Mouse (Mus musculus) CH12.LX (cell line): Measurements from ENCODE around the gene Zbtb20. TPM values are rescaled to one million over a fixed set of nuclear protein-coding genes. Genes with fewer than 3 reads are reported as not detected.

Experiments used
- DNase-seq: peaks from one replicate; pipeline ENCODE4 v3.0.0-alpha.2; 2013; ENCODE audit errors: extremely low read depth
- H3K27ac ChIP-seq: 2 replicates; pipeline ENCODE4 v1.5.1; 2012; ENCODE audit warnings: low read depth, mild to moderate bottlenecking, control low read depth, moderate library complexity; ENCODE audit not compliant: insufficient read depth
- H3K27me3 ChIP-seq: replicated peaks from 2 replicates; pipeline ENCODE3; 2012; ENCODE audit warnings: inconsistent platforms
- H3K36me3 ChIP-seq, 2 experiments: replicated peaks in 1 of 2; 2 replicates each; pipeline versions ENCODE3 to v1.6.1; 2012; ENCODE audit warnings: inconsistent platforms in 1 of 2, low read length in 1 of 2, mild to moderate bottlenecking in 1 of 2, mixed read lengths in 1 of 2, moderate library complexity in 1 of 2; ENCODE audit not compliant: control insufficient read depth in 1 of 2, insufficient read depth in 1 of 2
- H3K4me1 ChIP-seq, 2 experiments: 2 replicates each; pipeline ENCODE4 v1.6.1; 2012; ENCODE audit warnings: inconsistent platforms in 1 of 2, moderate library complexity in 1 of 2; ENCODE audit not compliant: insufficient read depth in 2 of 2, control insufficient read depth in 1 of 2
- H3K4me2 ChIP-seq: 2 replicates; pipeline ENCODE4 v1.6.1; 2012; ENCODE audit warnings: low read depth, mild to moderate bottlenecking, control low read depth; ENCODE audit not compliant: poor library complexity, insufficient read depth, severe bottlenecking
- H3K4me3 ChIP-seq, 3 experiments: fragments of 150-350 bp in 1 of 3; sonication (generic) in 1 of 3; replicated peaks in 1 of 3; 2 replicates each; pipeline versions ENCODE3 to v1.5.1; 2011 to 2012; ENCODE audit warnings: low read depth in 2 of 3, low read length in 2 of 3, mild to moderate bottlenecking in 2 of 3, moderate library complexity in 2 of 3, control low read depth in 1 of 3, improper control_type of control experiment in 1 of 3, inconsistent platforms in 1 of 3, mixed read lengths in 1 of 3; ENCODE audit not compliant: poor library complexity in 1 of 3
- H3K79me2 ChIP-seq: replicated peaks from 2 replicates; pipeline ENCODE4 v1.6.1; 2012; ENCODE audit warnings: mild to moderate bottlenecking, moderate library complexity; ENCODE audit not compliant: control insufficient read depth, poor library complexity, insufficient read depth, severe bottlenecking; ENCODE audit errors: extremely low read depth
- H3K9ac ChIP-seq: 2 replicates; pipeline ENCODE4 v1.6.1; 2012; ENCODE audit warnings: low read depth, mild to moderate bottlenecking, control low read depth, moderate library complexity; ENCODE audit not compliant: insufficient read depth
- H3K9me3 ChIP-seq: replicated peaks from 2 replicates; pipeline ENCODE3; 2012; ENCODE audit warnings: low read length, inconsistent platforms, mixed read lengths
- BHLHE40 ChIP-seq: IDR thresholded peaks from 2 replicates; pipeline ENCODE4 v1.6.1; 2011; ENCODE audit warnings: mild to moderate bottlenecking, low read depth, low read length, improper control_type of control experiment
- CHD1 ChIP-seq: IDR thresholded peaks from 2 replicates; pipeline ENCODE4 v1.6.1; 2012; ENCODE audit warnings: low read depth, low read length, improper control_type of control experiment, inconsistent platforms
- CHD2 ChIP-seq: IDR thresholded peaks from 2 replicates; pipeline ENCODE4 v1.6.1; 2011; ENCODE audit warnings: low read length, improper control_type of control experiment
- ELF1 ChIP-seq: IDR thresholded peaks from 2 replicates; pipeline ENCODE4 v1.6.1; 2014; ENCODE audit warnings: low read depth, mild to moderate bottlenecking, inconsistent platforms, low read length, improper control_type of control experiment
- EP300 ChIP-seq: IDR thresholded peaks from 2 replicates; pipeline ENCODE4 v1.6.1; 2011; ENCODE audit warnings: low read length, improper control_type of control experiment
- HCFC1 ChIP-seq: IDR thresholded peaks from 2 replicates; pipeline ENCODE4 v1.6.1; 2012; ENCODE audit warnings: low read depth, mild to moderate bottlenecking, inconsistent platforms, low read length, improper control_type of control experiment
- IRF4 ChIP-seq: IDR thresholded peaks from 2 replicates; pipeline ENCODE4 v1.6.1; 2014; ENCODE audit warnings: low read depth, mild to moderate bottlenecking, inconsistent platforms, low read length, improper control_type of control experiment
- JUND ChIP-seq: conservative IDR thresholded peaks from 2 replicates; pipeline ENCODE4 v1.6.1; 2011; ENCODE audit warnings: low read depth, low read length, improper control_type of control experiment
- KAT2A ChIP-seq: IDR thresholded peaks from 2 replicates; pipeline ENCODE4 v1.6.1; 2012; ENCODE audit warnings: low read length, improper control_type of control experiment, inconsistent platforms; ENCODE audit not compliant: insufficient replicate concordance
- MAFK ChIP-seq: IDR thresholded peaks from 2 replicates; pipeline ENCODE4 v1.6.1; 2011; ENCODE audit warnings: low read length, improper control_type of control experiment; ENCODE audit not compliant: insufficient replicate concordance
- MAX ChIP-seq: IDR thresholded peaks from 2 replicates; pipeline ENCODE4 v1.6.1; 2011; ENCODE audit warnings: low read length, improper control_type of control experiment
- MAZ ChIP-seq: IDR thresholded peaks from 2 replicates; pipeline ENCODE4 v1.6.1; 2012; ENCODE audit warnings: low read depth, mild to moderate bottlenecking, inconsistent platforms, low read length, improper control_type of control experiment, moderate library complexity
- NELFE ChIP-seq: IDR thresholded peaks from 2 replicates; pipeline ENCODE4 v1.6.1; 2011; ENCODE audit warnings: low read depth, low read length, improper control_type of control experiment
- NRF1 ChIP-seq: IDR thresholded peaks from 2 replicates; pipeline ENCODE4 v1.6.1; 2014; ENCODE audit warnings: low read depth, mild to moderate bottlenecking, inconsistent platforms, low read length, improper control_type of control experiment, moderate library complexity
- POLR2A ChIP-seq: IDR thresholded peaks from 2 replicates; pipeline ENCODE4 v1.6.1; 2011; ENCODE audit warnings: low read depth, mild to moderate bottlenecking, improper control_type of control experiment, low read length
- RAD21 ChIP-seq: IDR thresholded peaks from 2 replicates; pipeline ENCODE4 v1.6.1; 2011; ENCODE audit warnings: low read depth, mild to moderate bottlenecking, low read length, improper control_type of control experiment, moderate library complexity
- RCOR1 ChIP-seq: conservative IDR thresholded peaks from 2 replicates; pipeline ENCODE4 v1.6.1; 2012; ENCODE audit warnings: low read depth, mild to moderate bottlenecking, inconsistent platforms, low read length, improper control_type of control experiment
- SIN3A ChIP-seq: IDR thresholded peaks from 2 replicates; pipeline ENCODE4 v1.6.1; 2012; ENCODE audit warnings: low read length, improper control_type of control experiment, inconsistent platforms
- SMC3 ChIP-seq: IDR thresholded peaks from 2 replicates; pipeline ENCODE4 v1.6.1; 2011; ENCODE audit warnings: low read depth, low read length, improper control_type of control experiment
- TBP ChIP-seq: conservative IDR thresholded peaks from 2 replicates; pipeline ENCODE4 v1.6.1; 2011; ENCODE audit warnings: low read depth, low read length, improper control_type of control experiment
- TCF12 ChIP-seq: IDR thresholded peaks from 2 replicates; pipeline ENCODE4 v1.6.1; 2014; ENCODE audit warnings: low read depth, mild to moderate bottlenecking, inconsistent platforms, low read length, improper control_type of control experiment
- UBTF ChIP-seq: IDR thresholded peaks from 2 replicates; pipeline ENCODE4 v1.6.1; 2012; ENCODE audit warnings: low read depth, mild to moderate bottlenecking, inconsistent platforms, low read length, improper control_type of control experiment, moderate library complexity
- USF1 ChIP-seq: IDR thresholded peaks from 2 replicates; pipeline ENCODE4 v1.6.1; 2014; ENCODE audit warnings: low read depth, mild to moderate bottlenecking, inconsistent platforms, low read length, improper control_type of control experiment
- USF2 ChIP-seq: conservative IDR thresholded peaks from 2 replicates; pipeline ENCODE4 v1.6.1; 2011; ENCODE audit warnings: low read depth, low read length, improper control_type of control experiment
- ZKSCAN1 ChIP-seq: IDR thresholded peaks from 2 replicates; pipeline ENCODE4 v1.6.1; 2012; ENCODE audit warnings: low read depth, inconsistent platforms, low read length, improper control_type of control experiment, borderline replicate concordance
- ZMIZ1 ChIP-seq: IDR thresholded peaks from 2 replicates; pipeline ENCODE4 v1.6.1; 2012; ENCODE audit warnings: low read depth, mild to moderate bottlenecking, inconsistent platforms, low read length, improper control_type of control experiment
- ZNF384 ChIP-seq: IDR thresholded peaks from 2 replicates; pipeline ENCODE4 v1.6.1; 2012; ENCODE audit warnings: low read depth, low read length, improper control_type of control experiment, inconsistent platforms
- dilution Hi-C: fragments of 300-500 bp; cut with MboI; formaldehyde crosslinking; loops from 2 replicates; pipeline ENCODE4 v1.14.3; 2020; ENCODE audit warnings: low sequenced_read_pairs; ENCODE audit not compliant: extremely low pct_unique_long_range_greater_than_20kb, extremely low pct_ligation_motif_present
- in situ Hi-C: fragments of 300-500 bp; cut with MboI; formaldehyde crosslinking; loops from 3 replicates; pipeline ENCODE4 v1.14.3; 2019; ENCODE audit warnings: low sequenced_read_pairs, low pct_ligation_motif_present, low pct_unique_long_range_greater_than_20kb, mixed read lengths
- polyA plus RNA-seq: library from polyadenylated mRNA; unstranded; fragments of >175 nt; gene quantifications from 2 replicates; pipeline ENCODE4 v1.2.1, GENCODE M21; 2012; ENCODE audit warnings: low read depth; ENCODE audit not compliant: insufficient read length
- total RNA-seq, 2 experiments: library from RNA; depleted of rRNA; stranded (reverse); fragments of 300-350 nt in 1 of 2; fragments of >200 nt in 1 of 2; gene quantifications; 2 replicates each; pipeline ENCODE4 v1.2.3; 2012 to 2014

Zbtb20 gene
- total and polyA plus RNA-seq, 3 experiments: 24.9 to 58.0 (median 51.6) TPM

DNA sequence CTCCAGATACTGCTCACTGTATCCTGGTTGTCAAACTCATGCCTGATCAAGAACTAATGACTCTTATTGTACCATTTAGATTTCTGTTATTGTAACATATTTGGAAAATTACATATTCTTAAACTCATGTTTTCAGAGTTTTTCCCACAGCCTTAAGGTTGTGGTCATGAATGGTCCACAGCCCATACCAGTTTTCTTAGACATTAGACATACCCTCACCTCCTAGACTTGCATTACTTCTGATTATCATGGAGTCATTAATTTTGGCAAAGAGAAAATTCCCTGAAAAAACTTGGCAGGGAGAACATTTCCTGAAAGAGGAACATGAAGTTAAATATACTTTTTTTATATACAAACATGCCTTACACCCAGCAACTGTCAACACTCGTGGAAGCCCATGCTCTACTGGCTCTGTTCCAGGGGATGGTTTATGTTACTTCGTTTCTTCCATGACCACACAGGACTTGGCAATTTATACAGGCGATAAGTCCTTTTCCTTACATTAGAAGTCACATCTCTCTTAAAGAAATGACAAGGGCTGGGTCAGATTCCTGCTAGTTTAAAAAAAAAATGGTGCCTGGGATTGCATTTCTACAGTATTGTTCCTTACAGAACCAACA is 18.0 kb upstream of the Zbtb20 start:
- no peak for DNase-seq
- H3K9ac ChIP-seq: no peak overlapping the region
- TF ChIP-seq UBTF (no peak), JUND (no peak), ZKSCAN1 (no peak), NRF1 (no peak), ZMIZ1 (no peak), POLR2A (no peak), SIN3A (no peak), IRF4 (no peak), CHD1 (no peak), HCFC1 (no peak), KAT2A (no peak), SMC3 (no peak)
- H3K4me3 ChIP-seq: no peak overlapping the region
- in situ Hi-C loops (no loop called here), dilution Hi-C loops (no loop called here)
- no peaks in the 10 kb centered on the region for H3K36me3 ChIP-seq
- no peaks in the 10 kb centered on the region for H3K79me2 ChIP-seq
- H3K4me1 ChIP-seq: no peaks in the 10 kb centered on the region
- no peak overlapping the region for H3K27ac ChIP-seq
- H3K4me2 ChIP-seq: no peak overlapping the region
- no peaks in the 10 kb centered on the region for H3K9me3 ChIP-seq
- H3K27me3 ChIP-seq: no peaks in the 10 kb centered on the region

DNA sequence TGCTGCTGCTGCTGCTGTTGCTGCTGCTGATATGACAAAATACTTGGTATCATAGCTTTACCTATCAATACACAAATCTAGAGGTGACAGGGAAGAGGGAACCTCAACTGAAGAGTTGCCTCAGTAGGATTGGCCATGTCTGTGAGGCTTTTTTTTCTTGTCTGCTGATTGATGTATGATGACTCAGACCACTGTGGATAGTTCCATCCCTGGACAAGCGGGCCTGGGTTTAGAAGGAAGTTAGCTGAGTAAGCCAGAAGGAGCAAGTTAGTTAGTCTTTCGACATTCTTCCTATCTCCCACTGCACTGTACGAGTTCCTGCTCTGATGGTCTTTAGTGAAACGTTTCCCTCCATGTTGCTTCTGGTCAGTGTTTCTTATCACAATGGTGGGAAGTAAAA is 16.4 kb upstream of the Zbtb20 start:
- TF ChIP-seq RCOR1 (no peak), SIN3A (no peak), SMC3 (no peak), MAZ (no peak), RAD21 (no peak), EP300 (no peak), USF2 (no peak), NRF1 (no peak), CHD2 (no peak), MAX (no peak), ZKSCAN1 (no peak), TCF12 (no peak), MAFK (no peak), CHD1 (no peak), BHLHE40 (no peak), TBP (no peak), NELFE (no peak), ZNF384 (no peak), ELF1 (no peak), USF1 (no peak)
- TF ChIP-seq, all 38 proteins: peak for 0
- H3K9ac ChIP-seq: no peak overlapping the region
- no peaks in the 10 kb centered on the region for H3K79me2 ChIP-seq
- DNase-seq: no peak
- dilution Hi-C loops: no loop called here
- H3K4me3 ChIP-seq: no peak overlapping the region
- H3K27ac ChIP-seq: no peak overlapping the region
- H3K27me3 ChIP-seq: no peaks in the 10 kb centered on the region
- H3K36me3 ChIP-seq: no peaks in the 10 kb centered on the region
- H3K4me1 ChIP-seq: no peaks in the 10 kb centered on the region
- H3K9me3 ChIP-seq: no peaks in the 10 kb centered on the region
- in situ Hi-C loops: no loop called here
- H3K4me2 ChIP-seq: no peak overlapping the region
